Mouse (Mus musculus) erythroblast, embryonic 14.5 days (primary cell): ENCODE data around the gene Ralgds.

Experiments used
- GATA1 ChIP-seq: IDR thresholded peaks from 2 replicates; pipeline ENCODE4 v1.6.1; 2012; ENCODE audit warnings: low read length, inconsistent platforms, mixed read lengths
- TAL1 ChIP-seq: IDR thresholded peaks from 3 replicates; pipeline ENCODE4 v1.6.1; 2012; ENCODE audit warnings: low read length, inconsistent platforms, mixed read lengths

DNA sequence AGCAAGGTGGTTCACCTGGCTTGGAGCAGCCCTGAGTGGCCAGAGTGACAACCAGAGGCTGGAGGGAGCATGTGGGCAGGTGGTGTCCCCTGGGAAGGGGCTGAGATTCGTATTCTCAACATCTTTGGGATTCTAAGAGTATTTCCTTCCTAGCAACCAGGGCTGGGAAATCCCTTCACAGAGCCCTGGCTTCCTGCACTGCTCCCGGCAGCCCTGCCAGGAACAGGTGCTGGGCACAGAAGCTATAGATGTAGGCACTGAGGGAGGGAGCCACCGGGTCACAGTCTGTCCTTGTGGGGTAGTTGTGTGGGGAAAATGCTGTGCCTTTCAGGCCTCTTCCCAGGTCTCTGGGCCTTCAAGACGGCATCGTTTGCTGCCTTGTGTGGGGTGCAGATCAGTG lies 7.7 kb downstream of the Ralgds start:
- no peak for TF ChIP-seq GATA1
- no peak for TF ChIP-seq TAL1
